Mouse (Mus musculus): ENCODE results near the gene Fbxo22.
"Not testable (repeated sequence)": the region's sequence is repeated elsewhere in the genome, so short reads cannot be mapped to it uniquely, and the experiment has no call there.

Gene Fbxo22

DNA sequence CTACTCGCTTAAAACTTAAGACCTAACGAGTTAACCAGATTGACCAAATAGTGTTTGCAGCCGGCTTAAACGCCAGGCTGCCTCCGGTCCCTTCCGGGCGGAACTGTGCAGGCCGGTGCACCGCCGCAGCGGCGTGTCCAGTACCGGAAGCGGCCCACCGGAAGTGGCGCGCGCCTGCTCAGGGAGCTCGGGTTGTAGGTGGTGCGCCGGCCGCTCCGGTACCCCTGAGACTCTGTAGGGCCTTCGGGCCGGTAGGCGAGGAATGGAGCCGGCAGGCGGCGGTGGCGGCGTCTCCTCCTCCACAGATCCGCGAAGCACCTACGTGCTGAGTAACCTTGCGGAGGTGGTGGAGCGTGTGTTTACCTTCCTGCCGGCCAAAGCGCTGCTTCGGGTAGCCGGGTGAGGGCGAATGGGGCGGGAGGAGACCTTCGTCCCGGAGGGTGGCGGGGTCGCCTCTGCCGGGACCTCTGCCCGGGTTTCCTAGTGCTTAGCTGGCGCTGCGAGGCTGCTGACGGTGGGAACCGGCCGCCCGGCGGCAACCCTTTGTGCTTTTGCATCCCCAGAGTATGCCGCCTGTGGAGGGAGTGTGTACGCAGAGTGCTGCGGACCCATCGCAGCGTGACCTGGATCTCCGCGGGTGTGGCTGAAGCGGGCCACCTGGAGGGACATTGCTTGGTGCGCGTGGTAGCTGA lies at the start of gene Fbxo22:
Gene Fbxo22, plus strand, starts transcription at position 136 of the 692 bp plus-strand sequence.
- peak; percentile 65 to 74 for DNase-seq (ENCODE audit: low spot score in 2 of 2)

DNA sequence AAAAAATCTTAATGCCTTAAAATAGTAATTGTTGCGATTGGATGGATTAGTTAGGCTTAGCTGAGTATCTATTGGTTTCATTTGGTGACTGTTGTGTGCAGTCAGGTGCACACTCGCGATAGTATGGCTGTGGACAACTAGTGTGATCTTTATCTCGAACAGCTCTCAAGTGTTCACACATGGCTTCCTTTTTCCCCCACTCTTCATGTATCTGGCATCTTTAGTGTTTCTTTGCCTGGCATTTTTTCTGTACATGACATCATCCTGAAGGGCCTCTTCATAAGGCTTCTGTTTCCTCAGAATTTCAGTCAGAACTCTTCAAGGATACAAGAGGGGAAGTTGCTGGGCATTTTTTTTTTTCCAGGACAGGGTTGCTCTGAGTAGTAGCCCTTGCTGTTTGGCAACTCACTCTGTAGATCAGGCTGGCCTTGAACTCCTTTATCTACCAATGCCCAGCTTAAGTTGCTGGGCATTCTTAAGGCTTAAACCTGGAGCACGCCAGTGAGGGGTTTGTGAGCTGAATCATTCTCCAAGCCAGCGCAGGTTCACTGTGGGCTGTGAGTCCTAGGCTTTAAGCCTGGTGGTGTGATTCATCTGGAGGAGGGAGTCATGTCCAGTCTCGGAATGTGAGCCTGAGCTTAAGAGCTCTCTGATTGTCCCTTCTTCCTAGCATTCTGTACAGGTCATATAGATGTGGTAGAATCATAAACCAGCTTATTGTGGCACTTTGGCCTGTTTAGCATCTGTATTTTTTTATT lies 37.9 kb upstream of the Fbxo22 start:
- DNase-seq (ENCODE audit: low spot score in 2 of 2), result no peak

DNA sequence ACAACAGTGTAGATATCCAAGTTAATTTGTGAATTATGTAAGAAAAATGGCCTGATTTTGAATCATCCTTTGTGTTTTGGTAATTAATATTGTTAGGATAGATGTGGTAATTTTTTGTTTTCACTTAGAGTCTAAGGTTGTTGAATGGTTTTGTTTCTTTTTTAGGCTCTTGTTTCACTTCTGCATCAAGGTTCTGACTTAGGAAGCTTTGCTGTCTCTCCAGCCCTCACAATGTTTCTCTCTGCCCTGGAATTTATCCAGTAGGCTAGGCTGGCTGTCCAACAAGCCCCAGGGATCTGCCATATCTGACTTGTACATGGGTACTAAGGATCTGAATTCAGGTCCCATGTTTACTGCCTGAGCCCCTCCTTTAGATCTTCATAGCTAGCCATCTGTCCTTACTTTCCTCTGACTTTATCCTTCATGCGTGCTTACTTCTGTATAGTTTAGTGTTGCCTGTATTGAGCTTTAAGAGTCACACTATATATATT lies 36.5 kb upstream of the Fbxo22 start:
- DNase-seq (ENCODE audit: low spot score in 2 of 2), result no peak

DNA sequence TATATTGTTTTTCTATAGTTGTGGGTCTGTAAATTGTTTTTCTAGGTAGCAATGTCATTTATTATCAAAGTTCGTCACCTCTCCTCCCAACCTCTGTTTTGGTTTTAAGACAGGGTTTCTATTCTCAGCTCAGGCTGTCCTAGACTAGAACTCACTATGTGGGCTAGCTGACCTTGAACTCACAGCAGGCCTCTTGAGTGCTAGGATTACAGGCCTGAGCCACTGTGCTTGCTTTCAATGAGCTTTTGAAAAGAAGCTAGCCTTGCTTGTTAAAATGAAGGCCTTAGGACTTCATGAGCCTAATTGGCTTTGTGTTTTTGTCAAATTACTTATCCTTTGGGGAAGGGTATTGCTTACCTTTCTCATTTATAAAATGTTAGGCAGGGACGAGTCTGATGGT lies 34.5 kb upstream of the Fbxo22 start:
- DNase-seq (ENCODE audit: low spot score in 2 of 2), result no peak

- DNase-seq (ENCODE audit: low spot score in 2 of 2), result no peak
Observed at GRCm38 (mm10) chr9:55195876-55196275, 12.8 kb upstream of the Fbxo22 start.

DNA sequence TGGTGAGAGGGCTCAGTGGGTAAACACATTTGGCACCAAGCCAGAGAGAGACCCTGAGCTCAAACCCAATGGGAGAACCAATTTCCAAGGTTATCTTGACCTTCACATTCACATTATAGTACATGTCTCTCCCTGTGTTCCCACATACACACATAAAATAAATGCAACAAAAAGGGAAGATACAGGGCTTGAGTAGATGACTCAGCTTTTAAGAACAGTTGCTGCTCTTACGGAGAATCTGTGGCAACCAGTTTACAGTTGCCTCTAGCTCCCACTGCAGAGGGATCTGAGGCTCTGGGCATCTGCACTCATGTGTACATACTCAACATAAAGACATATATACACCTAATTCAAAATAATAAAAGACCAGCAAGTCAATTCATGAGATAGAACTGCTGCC lies 10.5 kb upstream of the Fbxo22 start:
- DNase-seq (ENCODE audit: low spot score in 2 of 2), result no peak

GRCm38 (mm10) chr9:55199348-55199747 lies 9.4 kb upstream of the Fbxo22 start:
- DNase-seq (ENCODE audit: low spot score in 2 of 2), result peak in 1 of 2 experiments; percentile 13

GRCm38 (mm10) chr9:55208458-55208789 lies 301 bp upstream of the Fbxo22 start:
- DNase-seq (ENCODE audit: low spot score in 2 of 2), result no peak

DNA sequence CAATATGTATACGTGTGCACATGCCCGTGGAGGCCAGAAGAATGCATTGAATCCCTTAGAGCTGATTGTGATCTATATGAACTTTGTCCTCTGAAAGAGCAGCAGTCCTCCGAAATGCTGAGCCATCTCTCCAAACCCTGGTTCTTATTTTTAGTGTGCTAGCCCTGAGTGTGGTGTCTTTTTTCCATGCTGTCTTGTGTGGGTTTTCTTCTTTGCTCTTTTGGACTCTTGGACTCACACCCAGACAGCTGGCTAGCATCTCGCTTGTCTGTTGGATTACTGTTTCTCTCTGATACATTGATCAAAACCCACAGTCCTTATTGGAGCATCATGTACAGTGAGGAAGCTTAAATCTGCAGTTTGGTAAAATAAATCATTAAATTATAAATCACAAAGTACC lies 2.9 kb downstream of the Fbxo22 start:
- DNase-seq (ENCODE audit: low spot score in 2 of 2), result no peak

DNA sequence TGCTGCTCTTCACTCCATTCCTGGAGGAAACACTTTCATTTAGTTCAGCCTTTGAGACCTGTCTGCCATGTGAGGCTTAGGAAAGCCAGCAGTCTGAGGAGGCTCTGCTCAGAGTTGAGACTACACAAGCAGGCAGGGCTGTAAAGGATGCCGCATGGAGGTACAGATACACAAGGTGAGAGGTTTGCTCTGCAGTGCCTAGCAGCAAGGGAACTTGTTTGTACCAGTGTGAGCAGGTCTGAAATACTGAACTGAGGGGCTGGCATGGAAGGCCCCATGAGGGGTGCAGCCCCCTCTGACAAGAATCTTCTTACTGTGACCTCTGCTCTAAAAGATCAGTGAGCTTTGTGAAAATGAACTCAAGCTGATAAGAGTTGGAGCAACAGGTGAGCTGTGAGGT lies 4.7 kb downstream of the Fbxo22 start:
- no peak for DNase-seq (ENCODE audit: low spot score in 2 of 2)

GRCm38 (mm10) chr9:55215056-55215455 lies 6.3 kb downstream of the Fbxo22 start:
- no peak for DNase-seq (ENCODE audit: low spot score in 2 of 2)

DNA sequence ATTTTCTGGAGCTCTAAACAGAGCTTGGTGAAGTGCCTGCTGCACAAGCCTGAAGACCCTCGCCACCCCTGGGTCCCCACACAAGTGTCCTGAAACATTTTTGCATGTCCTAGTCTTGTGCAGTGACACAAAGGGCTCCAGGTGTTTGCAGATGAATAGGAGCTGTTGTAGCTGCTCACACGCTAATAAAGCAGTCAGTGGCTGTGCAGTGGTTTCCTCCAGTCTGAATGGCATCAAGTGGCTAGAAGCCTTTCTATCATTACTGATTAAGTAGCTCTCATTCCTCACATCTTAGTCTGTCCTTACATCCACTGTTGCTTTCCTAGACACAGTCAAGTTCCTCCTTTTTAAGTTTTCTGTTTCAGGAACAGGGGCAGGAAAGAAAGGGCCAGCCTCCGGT lies 6.9 kb downstream of the Fbxo22 start:
- DNase-seq (ENCODE audit: low spot score in 2 of 2), result no peak

DNA sequence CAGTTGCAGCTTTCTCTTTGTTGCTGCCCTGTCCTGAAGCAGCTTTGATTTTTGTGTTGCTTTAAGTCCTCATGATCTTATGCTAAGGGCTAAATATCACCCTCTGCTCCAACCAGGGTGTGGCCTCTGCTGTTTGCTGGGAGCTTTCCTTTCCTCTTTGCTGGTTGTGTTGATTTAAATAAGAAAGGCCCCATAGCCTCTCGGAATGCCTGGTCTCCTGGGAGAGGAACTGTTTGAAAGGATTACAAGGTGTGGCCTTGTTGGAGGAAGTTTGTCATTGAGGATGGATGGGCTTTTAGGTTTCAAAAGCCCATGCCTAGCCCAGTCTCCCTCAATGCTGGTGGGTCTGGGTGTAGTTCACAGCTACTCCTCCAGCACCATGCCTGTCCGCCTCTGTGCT lies 7.4 kb downstream of the Fbxo22 start:
- DNase-seq (ENCODE audit: low spot score in 2 of 2), result no peak

DNA sequence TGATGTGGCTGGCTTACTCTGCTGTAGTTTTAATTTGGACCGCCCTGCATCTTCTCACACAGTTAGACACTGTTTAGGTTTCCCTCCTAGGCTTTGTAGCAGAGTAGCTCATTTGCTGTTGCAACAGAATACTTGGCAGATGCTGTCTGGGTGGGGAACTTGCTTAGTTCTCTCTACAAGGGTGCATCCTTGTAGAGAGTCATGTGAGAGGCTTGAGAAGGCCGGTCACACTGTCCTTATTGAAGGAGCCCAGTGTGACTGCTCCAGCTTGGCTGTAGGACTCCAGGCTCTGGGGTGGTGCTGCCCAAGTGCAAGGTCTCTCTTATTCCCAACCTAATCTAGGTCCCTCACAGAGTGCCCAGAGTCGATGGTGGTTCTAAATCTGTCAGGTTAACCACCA lies 8.7 kb downstream of the Fbxo22 start:
- DNase-seq (ENCODE audit: low spot score in 2 of 2), result no peak

DNA sequence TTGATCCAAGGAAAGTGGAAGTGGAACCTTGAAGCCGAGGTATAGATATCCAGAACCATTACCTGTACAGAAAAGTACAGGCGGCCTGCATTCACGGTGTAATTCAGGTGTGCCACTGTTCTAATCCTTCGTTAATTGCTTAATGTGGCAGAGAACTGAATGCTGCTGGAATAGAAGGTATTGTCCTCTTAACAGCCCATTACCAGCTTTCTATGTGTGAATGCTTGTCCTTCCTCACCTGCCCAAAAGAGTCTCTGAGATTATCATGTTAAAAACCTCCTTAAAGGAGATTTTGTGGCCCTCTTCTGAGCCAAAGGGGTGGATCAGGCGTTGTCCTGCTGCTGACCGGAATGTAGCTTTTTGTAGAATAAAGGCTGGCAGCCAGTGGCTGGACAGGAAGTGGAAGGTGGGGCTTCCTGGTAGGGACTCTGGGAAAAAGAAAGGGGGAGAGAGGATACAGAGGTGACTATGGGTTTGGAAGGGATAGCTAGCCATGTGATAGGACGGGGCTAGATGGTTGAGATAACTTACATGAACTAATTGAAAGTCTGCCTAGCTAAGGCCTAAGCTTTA lies 16.5 kb downstream of the Fbxo22 start:
- DNase-seq (ENCODE audit: low spot score in 2 of 2), result no peak

GRCm38 (mm10) chr9:55226251-55226650 lies 17.5 kb downstream of the Fbxo22 start:
- DNase-seq (ENCODE audit: low spot score in 2 of 2), result peak in 1 of 2 experiments; percentile 17

DNA sequence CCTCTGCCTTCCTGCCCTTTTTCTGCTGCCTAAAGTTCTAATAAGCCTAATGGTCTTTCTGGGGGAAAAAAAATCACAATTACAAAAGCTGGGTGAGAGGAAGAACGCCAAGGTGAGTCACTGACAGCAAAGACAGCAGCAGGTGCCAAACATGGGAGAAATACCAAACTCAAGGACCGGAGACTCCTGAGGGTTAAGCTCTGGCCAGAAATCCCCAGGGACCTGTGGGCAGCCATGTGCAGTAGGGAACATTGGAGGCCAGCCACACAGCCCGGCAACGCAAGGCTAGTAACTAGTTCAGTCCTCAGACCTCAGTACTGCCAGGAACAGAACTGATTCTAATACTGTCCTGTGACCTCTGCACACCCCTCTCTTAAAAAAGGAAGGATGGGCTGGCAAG lies 19.4 kb downstream of the Fbxo22 start:
- DNase-seq (ENCODE audit: low spot score in 2 of 2), result no peak

GRCm38 (mm10) chr9:55229010-55229409 lies 20.3 kb downstream of the Fbxo22 start:
- DNase-seq (ENCODE audit: low spot score in 2 of 2), result no peak

DNA sequence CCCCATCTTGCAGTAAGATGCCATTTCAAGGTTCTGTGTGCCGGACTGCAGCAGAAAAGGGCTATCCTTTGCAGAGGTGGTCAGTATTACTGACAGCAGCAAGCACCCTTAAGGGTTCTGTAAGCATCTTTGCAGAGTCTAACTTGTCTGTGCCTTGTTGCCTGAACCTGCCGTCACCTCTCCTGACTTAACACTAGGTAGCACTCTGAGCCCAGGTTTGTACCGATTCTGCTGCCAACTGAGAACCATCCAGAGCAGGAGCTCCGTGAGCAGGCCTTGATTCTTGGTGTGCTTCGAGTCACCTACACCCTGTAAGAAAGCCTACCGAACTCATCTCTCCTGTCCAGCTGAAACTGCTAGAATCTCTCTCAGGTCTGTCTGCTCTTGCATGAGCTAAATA lies 22.8 kb downstream of the Fbxo22 start:
- DNase-seq (ENCODE audit: low spot score in 2 of 2), result no peak

DNA sequence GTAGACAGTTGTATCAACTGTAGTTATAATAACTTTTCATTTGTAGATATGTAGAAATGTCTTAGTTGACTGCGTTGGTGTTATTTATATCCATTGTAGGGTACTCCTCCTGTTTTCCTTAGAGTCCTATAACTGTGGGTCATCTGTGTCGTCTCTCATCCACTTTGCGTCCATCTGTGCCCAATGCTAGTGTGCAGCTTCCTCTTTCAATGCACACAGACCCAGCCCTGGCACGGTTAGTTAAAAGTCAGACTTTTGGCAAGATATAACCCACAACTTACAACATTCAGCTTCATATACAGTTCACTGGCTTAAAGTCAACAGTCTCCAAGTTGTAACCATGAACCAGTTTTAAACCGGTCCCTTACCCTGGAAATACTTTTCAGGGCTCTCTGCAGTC lies 23.4 kb downstream of the Fbxo22 start:
- DNase-seq (ENCODE audit: low spot score in 2 of 2), result no peak

DNA sequence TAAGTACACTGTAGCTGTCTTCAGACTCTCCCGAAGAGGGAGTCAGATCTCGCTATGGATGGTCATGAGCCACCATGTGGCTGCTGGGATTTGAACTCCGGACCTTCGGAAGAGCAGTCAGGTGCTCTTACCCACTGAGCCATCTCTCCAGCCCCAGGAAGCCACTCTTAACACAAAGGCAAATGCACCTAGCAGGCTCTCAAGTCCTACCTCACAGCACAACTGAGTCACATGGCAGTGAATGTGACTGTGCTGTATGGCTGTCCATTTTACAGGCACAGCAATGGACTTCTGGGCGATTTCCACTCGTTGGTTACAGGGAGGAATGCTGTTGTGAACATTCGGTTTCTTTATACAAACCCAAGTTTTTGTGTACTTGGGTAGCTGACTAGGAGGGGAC lies 23.9 kb downstream of the Fbxo22 start:
- DNase-seq (ENCODE audit: low spot score in 2 of 2), result no peak

GRCm38 (mm10) chr9:55233076-55233475 lies 24.4 kb downstream of the Fbxo22 start:
- DNase-seq (ENCODE audit: low spot score in 2 of 2), result not testable (repeated sequence)

All from frontal cortex, postnatal 14 days (tissue).